Mouse (Mus musculus) gastrocnemius, postnatal 36 days (tissue): ENCODE measurements around the gene Nr6a1. TPM values are rescaled to one million over a fixed set of nuclear protein-coding genes. Genes with fewer than 3 reads are reported as not detected.

ENCODE experiments used
- DNase-seq, 2 experiments: peaks; one replicate each; pipeline ENCODE4 v3.0.0; 2022
- intact Hi-C: fragments of 180-260 bp; cut with DNase I; formaldehyde crosslinking; loops from one replicate; pipeline ENCODE4 v1.15.1; 2025
- total RNA-seq, 2 experiments: library from RNA; stranded (reverse); gene quantifications; 2 replicates each; pipeline ENCODE4 v1.2.3; 2021

The Nr6a1 gene
- total RNA-seq, 2 experiments from 2014 or later: 3.3 to 5.2 TPM

GRCm38 (mm10) chr2:38723378-38723777, 204.1 kb downstream of the Nr6a1 start:
- no peak for DNase-seq
- intact Hi-C loops: no loop called here

DNA sequence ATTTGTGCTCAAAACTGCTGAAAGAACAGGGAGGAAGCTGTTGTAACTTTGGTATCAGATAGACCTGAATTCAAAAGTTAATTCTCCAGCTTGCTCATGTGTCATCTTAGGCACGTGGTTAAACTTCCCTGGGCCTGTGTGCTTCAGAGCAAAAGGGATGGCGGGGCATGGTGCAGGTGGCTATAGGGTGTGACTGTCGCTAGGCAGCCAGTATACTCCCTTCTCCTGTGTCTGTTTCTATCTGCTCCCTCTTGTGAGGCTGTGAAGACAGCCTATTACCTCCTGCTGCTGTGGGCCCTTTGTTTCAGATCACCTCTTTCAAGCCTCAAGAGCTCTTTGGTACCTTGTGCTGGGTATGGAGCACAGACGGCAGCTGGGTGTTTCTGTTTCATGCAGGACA, 205.4 kb downstream of the Nr6a1 start:
- intact Hi-C loops: no loop called here

DNA sequence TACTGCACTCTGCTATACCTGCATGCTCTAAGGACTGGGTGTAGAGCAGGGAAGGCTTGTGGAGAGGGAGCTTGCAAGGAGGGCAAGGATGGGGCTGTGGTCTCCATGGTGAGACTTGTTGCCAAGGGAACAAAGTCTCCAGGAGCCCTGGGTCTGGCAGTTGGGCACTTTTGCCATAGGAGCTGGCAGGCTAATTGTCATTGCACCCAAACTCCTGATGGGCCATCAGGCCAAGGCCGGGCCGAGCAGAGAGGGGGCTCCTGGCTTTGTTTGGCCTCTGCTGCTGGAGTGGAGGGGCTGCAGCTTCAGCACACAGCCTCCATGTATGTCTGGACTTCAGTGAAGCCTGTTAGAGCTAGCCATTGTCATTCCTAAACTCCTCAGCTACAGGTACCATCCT, 206.8 kb downstream of the Nr6a1 start:
- intact Hi-C loops: no loop called here

More for the DNA sequence above, 205.4 kb downstream of the Nr6a1 start:
- no peak for DNase-seq

DNA sequence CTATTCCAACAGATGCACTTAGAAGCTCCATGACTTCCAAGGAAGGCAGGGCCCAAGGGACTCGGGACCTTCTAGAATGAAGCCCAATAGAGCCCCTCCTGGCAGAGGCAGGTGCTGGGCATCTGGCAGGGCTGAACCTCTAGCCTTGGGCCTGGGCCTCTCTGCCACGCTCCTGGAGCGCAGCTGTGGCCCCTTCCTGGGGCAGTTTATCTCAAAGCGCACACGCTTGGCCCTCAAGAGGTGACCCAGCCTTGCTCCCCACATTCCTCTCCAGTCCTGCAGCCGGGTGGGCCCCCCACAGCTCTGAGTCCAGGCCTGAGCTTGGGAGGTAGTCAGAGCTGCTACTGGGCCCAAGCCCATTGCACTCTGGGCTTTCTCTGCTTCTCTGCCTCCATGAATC, 208.1 kb downstream of the Nr6a1 start:
- DNase-seq: no peak
- intact Hi-C loops: no loop called here

More for the DNA sequence above, 206.8 kb downstream of the Nr6a1 start:
- DNase-seq: no peak

DNA sequence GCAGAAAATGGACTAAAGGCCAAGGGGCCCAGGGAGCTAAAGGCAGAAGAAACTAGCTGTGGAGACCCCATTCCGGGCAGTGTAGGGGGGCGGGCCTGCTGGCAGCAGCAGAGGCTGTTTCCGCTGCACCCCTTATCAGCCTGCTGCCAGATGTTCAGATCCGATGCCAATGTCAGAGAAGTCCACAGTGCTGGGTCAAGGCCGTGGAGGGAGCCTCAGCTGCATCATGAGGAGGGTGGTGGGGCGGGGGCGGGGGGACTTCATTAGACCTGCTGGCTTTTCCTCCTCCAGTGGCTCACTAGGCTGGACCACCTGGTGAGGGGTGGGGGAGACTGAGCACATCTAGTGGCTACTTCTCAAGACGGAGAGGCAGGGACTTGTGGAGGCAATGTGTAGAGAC, 208.8 kb downstream of the Nr6a1 start:
- DNase-seq: no peak
- intact Hi-C loops: no loop called here

DNA sequence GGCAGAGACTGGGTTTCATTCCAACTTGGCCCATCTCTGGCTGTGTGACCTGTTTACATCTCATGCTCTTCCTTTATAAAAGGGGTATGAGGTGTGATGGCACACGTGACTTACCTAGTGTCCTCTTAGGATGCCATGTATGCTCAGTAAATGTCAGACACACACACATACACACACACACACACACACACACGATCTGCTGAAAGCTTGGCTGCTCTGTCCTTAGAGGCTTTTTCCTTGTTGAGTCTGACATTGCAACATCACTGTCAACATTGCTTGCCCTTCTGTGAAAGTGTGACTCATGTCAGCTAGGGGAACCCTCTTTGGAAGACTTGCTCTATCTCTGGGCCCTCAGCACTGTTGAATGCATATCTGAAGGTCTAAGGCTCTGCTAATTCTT, 210.1 kb downstream of the Nr6a1 start:
- intact Hi-C loops: no loop called here

DNA sequence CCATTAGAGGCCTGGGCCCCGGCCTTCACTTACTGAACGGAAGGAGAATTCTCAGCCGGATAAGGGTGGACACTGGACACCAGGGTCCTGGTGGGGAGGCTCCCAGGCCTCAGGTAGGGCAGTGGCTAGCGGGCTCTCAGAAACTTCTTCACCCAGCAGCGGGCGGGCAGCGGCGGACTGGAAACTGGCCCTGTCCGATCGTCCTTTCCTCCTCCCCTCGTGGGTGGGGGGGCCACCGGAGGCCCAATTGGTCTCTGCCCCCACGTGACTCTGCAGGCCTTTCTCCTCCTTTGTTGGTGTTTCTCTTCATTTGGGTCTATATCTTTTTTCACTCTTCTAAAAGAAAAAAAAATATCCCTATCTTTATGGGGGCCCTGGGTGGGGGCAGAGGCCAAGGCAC, 213.2 kb downstream of the Nr6a1 start, which contains the start of gene Nr5a1:
TSS of gene Nr5a1 (minus strand) at position 219 of the 400 bp plus-strand sequence.
- no peak for DNase-seq
- intact Hi-C loops: no loop called here

More for the DNA sequence above, 210.1 kb downstream of the Nr6a1 start:
- no peak for DNase-seq

DNA sequence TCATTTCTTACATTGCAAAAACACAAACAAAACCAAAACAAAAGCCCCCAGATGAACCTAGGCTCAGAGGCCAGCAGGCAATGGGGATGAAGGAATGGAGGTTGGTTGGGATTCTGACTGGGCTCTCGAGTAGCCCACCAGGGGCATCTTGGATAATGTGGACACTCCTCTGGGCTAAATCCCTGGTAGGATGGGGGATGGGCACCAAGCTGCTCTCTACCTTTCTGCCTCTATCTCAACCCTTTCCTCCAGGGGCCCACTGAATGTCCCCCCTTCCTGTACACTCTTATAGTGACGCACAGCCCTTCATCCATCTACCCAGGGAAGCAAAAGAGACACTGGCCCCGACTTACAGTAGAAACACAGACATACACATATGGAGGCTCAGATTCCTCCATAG, 213.9 kb downstream of the Nr6a1 start:
- intact Hi-C loops: no loop called here
- no peak for DNase-seq

- intact Hi-C loops: no loop called here
- DNase-seq: no peak
Measured at GRCm38 (mm10) chr2:38712769-38713125, 214.7 kb downstream of the Nr6a1 start.

DNA sequence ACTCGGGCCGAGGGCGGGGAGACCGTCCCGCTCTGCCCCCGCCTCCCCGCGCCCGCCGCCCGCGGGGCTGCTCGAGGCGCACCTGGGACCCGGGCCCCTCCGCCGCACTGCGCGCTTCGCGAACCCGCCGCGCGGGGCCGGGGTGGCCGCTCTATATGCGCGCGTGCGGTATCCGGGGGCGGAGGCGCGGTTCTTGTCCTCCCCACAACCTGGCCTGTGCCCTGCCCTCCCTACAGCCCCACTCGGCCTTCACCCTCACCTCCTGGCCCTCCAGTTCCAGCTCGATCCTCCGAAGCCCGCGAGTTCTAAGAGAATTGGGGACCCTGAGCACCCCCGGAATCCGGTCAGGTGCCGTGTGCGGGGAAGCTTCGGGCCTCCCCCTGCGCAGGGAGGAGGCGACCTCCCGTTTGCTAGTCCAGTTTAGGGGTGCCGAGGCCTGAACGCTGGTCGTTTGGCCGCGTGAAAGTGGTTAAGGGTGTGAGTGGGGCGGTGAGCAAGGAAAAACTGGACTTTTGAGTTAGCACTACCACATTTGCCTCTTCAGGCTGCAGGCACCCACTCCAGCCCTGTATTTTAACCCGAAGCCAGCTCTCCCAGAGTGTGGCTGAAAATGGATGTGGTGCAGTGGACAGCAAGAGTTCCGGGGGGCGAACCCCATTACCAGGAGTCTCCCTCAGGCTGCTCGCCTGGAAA, 215.3 kb downstream of the Nr6a1 start:
- DNase-seq: no peak
- intact Hi-C loops: no loop called here

- intact Hi-C loops: no loop called here
- no peak for DNase-seq
Measured at GRCm38 (mm10) chr2:38711421-38711861, 216.0 kb downstream of the Nr6a1 start.

- intact Hi-C loops: no loop called here
- peak in 1 of 2 experiments; percentile 33 for DNase-seq
Measured at GRCm38 (mm10) chr2:38710304-38711241, 216.9 kb downstream of the Nr6a1 start.

DNA sequence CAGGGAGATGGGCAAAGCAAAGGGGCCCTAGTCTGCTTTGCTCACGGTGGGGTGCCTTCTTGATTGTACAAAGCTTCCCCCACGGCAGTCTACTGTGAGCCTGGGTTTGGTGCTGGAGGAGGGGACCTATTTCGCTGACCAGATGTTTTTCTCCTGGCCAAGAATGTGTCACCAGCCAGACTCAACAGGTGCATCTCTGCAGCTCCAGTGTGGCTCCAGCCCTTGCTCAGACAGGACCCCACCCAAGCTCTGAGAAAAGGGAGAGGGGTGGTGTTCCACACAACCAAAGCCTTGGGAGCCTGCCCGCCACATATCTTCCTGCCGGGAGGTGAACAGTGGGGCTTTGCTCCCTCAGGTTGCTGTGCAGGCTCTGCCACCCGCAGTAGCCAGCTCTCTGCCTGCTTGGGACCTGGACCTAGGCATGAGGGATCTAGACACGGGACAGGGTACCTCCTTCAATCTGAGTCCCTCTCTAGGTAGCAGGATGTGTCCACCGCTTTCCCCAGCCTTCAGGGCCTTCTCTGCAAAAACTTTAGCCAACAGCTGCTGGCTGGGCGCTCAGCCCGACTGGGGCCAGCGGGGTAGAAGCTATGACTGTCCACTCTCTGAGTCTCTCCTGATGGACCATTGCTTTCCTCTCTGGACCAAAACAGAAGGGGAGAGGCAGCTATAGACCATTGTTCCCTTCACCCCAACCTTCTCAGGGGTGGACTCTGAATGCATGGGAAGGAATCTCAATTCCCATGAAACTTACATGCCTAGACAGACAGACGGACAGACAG, 218.4 kb downstream of the Nr6a1 start:
- intact Hi-C loops: no loop called here
- no peak for DNase-seq

- no peak for DNase-seq
- intact Hi-C loops: no loop called here
Measured at GRCm38 (mm10) chr2:38706661-38707060, 220.8 kb downstream of the Nr6a1 start.

DNA sequence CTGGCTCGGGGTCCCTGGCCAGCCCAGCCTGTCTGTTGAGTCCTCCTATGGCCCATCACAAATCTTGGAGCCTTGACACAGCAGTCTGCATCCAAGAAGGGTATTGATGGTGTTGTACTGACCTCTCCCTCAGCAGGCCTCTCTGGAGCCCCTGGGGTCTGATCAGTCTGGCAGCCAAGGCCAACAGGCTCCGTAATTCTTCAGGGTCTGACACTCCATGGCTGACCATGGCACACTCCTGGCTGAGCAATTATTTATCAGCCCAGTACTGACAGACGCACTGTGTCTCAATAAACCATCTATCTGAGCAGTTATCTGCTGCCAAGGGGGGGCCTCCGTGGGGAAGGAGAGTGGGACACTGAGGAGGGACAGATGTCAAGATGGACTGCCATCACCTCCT, 222.5 kb downstream of the Nr6a1 start:
- no peak for DNase-seq
- intact Hi-C loops: no loop called here

DNA sequence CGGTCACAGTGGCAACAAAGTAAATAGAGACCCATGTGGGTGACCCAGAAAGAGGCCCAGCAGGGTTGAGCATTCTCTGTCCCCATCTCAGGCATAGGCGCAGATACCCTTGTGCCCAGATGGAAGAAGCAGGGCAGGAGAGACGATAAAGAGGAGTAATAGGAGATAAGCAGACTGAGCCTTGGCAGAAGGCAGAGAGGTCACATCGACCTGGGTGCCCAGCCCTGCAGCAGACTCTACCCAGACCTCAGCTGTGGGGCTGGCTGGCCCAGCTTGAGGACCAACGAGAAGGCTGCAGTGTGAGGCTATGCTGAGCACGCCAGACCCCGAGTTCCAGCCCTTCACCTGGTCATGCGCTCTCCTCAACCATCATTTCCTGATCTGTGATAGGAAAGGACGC, 223.2 kb downstream of the Nr6a1 start:
- DNase-seq: no peak
- intact Hi-C loops: no loop called here

DNA sequence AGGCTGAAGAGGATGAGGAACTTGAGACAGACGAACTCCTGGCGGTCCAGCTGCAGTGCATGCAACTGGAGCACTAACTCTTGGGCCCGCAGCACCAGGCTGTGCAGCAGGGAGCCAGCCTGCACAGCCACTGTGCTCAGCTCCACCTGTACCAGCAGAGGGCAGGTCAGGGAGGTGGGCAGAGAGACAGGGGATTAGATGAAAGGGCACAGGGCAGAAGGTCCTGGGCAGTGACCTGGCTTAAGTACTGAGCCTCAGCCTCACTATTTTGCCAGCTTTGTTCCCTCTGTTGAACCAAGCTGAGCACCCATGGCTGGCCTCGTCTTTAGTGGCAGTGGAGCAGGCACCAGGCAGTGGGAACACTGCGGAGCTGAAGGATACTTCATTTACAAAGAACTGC, 227.3 kb downstream of the Nr6a1 start:
- intact Hi-C loops: no loop called here

DNA sequence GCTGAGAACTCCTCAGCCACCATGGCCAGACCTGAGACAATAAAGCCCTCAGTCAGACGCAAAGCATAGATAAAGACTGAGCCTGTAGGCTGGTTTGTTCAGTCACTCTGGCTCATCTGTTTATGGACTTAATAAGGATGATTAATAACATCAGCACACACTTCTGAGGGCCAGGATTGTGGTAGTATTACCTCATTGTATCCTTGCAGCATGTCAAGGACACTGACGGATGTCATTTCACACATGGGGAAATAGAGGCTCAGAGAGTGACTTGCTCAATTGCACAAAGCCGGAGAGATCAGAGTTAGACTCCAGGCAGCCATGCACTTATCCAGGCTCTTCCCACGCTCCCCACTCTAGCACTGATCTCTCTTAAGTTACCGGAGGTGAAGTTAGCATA, 228.9 kb downstream of the Nr6a1 start:
- DNase-seq: no peak
- intact Hi-C loops: no loop called here

More for the DNA sequence above, 227.3 kb downstream of the Nr6a1 start:
- no peak for DNase-seq

DNA sequence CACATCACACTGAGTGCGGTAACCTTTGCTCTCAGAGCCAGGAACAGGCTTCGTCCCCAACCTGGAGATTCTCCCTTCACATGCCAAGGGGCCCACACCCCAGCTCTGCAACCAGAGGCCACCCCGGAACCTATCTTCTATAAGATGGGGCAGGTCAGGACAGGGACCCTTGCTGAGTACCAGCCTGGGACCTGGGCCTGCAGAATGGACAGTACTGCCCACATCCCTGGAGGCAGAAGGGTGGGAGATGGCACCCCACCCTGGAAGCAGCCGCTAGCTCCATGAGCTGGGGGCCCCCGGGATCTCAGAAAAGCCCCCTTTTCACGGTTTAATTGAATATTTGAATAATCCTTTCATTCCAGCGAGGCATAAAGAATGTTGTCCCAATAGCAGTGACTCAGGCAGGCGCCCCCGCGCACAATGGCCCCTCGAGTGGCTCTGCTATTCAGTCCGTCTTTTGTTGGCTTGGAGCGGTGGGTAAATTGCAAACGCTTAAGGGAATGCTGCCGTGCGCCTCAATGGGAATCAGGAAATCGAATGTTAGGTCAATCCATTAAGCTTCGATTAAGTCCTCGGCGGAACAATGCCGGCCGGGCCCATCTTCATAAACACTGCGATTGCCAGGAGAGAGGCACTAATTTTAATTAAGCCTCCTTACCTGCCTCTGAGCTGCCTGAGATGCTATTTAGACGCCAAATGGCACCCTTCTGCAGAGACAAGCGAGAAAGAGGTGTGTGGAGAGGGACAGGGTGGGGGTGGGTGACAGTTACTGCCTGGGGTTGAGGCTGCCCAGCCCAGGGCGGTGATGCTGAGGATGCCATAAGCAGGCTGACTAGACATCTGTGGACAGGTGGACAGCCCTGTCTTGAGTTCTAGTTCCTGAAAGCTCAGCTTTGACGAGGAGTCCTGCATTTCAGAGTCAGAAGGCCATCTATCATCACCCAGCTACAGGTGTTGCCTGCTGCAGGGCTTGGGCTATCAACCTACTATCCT, 230.1 kb downstream of the Nr6a1 start:
- no peak for DNase-seq
- intact Hi-C loops: no loop called here

DNA sequence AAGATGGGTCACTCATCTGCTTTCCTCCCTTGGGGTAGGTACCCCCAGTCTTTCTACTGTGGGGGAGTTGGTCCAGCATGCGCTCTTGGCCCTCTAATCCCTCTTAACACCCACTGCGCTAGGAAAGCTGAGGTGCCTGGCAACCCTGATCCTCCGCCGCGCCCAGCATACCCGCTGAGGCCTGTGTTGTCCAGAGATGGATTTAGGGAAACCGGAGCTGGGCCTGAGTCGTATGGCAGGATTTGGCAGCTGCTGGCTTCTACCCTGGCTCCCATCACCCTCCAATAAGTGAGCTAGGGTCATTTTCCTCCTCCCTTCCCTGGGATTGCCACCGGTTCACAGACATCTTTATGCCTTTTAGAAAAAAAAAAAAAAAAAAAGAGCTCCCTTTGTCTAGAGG, 231.7 kb downstream of the Nr6a1 start:
- no peak for DNase-seq
- intact Hi-C loops: no loop called here
